Mouse (Mus musculus): ENCODE measurements around the gene Acsl5. TPM values are rescaled to one million over a fixed set of nuclear protein-coding genes. Genes with fewer than 3 reads are reported as not detected.

Acsl5 gene
- total and polyA plus RNA-seq, 3 experiments: 10.4 to 324 (median 86.1) TPM

GRCm38 (mm10) chr19:55286034-55286433, 34.3 kb downstream of the Acsl5 start:
- no peak for DNase-seq

GRCm38 (mm10) chr19:55288974-55289373, 37.2 kb downstream of the Acsl5 start:
- no peak for DNase-seq

DNA sequence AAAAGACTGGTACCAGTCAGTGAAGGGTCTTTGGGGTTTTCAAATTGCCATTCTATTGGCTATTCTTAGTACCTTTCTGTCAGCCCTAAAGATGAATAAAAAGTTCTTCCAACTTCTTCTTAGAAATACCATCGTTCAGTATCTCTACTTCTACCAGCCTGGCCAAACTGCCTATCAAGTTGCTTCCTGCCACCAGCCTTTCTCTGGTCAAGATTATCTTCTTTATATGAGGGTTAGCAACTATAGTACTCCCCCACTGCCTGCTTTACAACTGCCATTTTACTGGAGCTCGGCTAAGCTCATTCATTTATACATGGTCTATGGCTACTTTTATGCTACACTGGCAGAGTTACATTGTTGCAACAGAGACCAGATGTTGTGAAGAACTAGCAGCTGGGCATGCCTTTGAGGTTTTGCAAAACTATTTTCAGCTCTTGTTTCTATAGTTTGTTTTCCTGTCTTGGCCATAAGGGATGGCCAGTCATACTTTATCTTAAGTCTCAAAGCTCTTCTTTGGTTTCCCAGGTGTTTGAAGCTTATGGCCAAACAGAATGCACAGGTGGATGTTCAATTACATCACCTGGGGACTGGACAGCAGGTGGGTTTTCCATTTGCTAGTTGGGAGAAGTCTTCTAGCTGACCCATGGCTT, 39.0 kb downstream of the Acsl5 start:
- no peak for DNase-seq

DNA sequence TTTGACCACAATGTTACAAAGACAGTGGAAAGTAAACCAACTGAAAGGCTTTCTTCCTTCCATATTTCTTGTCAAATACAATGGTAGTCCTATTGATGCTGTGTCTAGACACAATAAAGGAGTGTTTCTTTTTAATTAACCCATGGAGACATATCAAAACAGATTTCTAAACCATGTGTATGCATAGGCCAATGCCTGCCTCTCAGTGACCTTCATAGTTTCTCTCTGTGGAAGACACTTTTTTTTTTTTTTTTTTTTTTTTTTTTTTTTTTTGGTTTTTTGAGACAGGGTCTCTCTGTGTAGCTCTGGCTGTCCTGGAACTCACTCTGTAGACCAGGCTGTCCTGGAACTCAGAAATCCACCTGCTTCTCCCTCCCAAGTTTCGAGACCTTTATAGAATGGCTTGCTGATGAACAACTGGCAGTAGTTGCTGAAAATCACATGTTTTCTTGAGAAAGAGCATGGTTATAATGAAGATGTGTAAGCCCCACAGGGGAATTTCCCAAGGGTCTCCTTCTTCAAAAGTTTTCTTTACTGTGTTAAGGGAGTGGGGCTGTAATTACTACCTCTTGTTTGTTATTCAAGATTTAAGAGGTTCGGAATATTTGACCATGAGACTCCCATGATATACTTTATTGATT, 40.6 kb downstream of the Acsl5 start:
- no peak for DNase-seq

DNA sequence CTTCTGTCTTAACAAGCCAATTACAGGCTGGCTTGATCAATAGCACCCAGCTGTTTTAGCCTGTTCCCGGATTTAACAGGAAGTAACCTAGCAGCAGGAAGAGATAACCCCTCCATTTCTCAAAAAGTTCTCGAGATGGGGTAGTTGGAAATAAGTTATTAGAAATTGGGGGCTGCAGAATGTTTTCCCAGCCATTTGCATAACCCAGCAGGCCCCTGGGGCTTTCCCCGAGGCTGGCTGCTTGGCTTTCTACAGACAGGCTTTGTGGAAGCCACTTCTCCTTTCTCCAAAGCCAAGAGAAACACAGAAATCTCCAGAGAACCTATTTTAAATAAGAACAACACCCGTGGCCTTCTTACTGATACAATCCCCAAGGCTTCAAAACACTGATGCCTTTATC, 41.4 kb downstream of the Acsl5 start:
- DNase-seq: no peak

GRCm38 (mm10) chr19:55295075-55295474, 43.3 kb downstream of the Acsl5 start:
- no peak for DNase-seq

DNA sequence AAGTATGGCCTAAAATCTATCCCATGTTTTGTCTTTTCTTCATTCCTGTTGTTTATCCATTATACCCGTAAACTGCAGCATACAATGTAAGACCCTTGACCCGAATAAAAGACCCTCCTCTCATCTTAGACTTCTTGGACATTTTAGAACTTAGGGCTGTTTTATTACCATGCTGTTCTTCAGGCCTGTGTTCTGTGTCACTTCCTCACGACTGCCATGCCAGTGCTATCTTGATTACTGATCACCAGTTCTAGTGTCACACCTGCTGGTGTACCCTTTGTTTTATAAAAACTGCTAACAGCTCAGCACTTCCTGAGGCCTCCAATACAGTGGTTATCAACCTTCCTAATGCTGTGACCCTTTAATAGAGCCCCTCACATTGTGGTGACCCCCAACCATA, 43.8 kb downstream of the Acsl5 start:
- no peak for DNase-seq

DNA sequence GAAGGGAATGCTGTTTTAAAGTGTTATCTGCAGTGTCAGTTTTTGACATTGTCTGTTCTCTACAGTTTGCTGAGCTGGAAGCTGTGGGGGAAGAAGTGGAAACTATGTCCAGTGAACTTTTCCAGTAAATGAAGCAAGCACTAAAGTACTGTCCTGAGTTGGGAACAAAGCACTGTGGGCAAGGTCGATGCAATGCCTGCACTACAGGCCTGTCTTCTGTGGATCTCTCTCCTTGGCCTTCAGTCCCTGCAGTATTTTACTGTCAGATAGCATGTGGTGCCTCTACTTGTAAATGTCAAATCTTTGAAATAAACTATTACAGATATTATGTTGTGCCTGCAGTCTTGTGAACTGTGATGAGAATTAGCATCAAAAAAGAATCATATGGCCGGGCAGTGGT, 44.6 kb downstream of the Acsl5 start:
- DNase-seq: peak; percentile 37

- DNase-seq: no peak
Measured at GRCm38 (mm10) chr19:55297489-55297888, 45.8 kb downstream of the Acsl5 start.

DNA sequence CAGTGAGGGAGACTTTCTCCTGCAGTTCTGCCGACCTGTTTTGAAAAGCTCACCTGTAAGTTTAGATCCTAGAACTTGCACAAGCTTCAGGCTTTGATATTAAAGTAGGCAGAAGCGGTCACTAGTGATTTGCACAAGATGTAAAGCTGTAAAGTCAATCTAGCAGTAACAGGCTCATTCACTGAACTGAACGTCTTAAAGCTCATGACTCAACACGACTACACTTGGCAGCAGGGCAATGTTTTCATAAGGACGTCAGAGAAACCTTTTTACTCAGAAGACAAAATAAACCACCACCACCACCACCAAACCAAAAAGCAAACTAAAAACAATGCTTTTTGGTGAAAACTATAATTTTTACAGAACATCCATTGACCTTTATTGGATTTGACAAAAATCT, 46.2 kb downstream of the Acsl5 start:
- no peak for DNase-seq

DNA sequence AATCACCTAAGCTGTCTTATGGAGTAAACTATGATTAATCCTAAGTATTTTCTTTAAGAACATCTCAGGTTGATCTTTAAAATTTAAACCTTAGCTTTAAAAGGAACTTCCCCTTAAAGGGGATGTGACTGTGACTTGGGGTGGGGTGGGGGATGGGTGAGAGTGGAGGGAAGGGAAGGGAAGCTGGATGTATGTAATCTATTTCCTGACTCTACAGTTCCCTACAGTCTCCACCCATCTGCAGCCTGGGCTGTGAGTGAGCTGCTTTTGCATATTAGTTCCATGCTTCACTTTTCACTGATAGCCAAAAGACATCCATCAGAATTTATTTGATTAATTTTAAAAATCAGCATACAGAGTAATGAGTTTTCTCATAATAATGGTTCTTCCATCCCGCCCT, 47.6 kb downstream of the Acsl5 start:
- DNase-seq: no peak

- DNase-seq: no peak
Measured at GRCm38 (mm10) chr19:55300525-55300924, 48.8 kb downstream of the Acsl5 start.

DNA sequence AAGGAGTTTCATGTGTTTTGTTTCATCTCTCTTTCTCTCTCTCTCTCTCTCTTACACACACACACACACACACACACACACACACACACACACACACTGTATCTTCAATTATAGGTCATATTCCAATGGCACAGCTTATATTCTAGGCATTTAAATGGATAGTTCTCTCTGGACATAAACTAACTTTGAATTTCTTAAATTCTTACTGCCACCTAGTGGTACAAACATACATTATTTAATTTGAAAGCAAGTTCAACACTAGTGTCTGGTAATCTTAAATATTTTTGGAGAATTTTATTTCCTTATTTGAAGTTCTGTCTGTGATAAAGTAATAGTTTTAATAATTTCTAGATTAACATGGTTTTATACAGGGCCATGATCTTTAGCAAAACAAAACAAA, 53.3 kb downstream of the Acsl5 start:
- DNase-seq: no peak

DNA sequence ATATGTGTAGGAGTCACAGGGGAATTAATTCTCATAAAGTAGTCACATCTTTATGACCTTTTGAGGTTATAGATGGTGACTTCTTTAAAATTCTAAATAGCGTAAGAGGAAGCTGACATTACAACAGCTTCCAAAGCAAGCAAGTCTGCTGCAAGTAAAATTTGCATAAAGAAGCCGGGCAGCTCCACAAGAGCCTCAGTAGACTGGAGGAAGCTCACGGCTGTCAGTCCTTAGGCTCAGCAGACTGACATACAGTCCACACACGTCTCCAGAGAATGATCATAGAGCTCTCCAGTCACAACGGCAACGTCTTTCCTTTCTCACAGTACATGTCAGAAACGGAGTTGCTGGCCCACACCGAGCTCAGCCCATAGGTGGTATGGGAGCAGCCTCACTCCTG, 60.1 kb downstream of the Acsl5 start:
- DNase-seq: no peak

DNA sequence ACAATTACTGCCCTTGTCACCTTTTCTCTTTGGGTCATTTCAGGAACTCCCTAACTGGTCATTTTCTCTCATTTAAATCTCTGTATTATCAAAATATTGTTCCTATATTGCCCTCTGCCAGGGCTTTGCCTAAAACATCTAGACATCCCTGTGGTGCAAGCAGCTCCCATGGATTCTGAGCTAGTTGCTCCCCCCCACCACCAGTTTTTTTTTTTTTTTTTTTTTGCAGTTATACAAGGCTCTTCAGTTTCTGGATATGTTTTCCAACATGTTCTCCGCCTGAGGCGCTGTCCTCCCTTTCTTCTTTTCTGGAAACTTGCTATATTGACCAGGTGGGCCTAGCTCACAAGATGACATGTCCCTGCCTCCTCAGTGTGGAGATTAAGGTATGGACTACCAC, 61.9 kb downstream of the Acsl5 start:
- no peak for DNase-seq

DNA sequence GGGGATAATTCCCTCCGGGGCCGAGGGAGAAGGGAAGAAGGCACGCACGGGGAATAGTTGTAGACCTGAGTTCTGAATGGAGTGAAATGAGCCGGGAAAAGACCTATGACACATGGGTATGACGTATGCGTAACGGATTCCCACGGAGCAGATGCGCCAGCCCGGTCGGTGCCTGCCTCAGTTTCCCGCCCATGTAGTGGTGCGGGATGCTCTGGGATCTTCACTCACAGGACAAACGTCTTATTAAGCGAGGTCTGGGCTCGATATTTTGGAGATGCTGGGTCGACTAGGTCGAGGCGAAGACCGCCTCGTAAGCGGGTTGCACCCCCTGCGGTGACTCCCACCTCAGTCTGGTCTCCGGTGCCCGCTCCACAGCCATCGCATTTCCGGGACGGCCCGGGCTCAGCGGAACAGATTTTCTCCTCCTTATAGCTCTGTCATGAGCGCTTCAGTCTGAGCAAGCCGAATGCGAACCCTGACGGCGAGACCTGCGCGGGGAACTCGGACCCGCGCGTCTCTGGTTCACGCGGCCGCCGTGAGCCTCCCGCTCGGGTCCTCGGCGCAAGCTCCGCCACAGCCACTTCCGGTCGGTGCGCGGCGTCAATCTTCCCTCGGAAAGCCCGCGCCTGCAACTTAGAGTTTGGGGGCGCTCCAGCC, 63.8 kb downstream of the Acsl5 start, which contains the start of gene Zdhhc6:
Gene Zdhhc6 (minus strand): TSS at position 581 of the 657 bp plus-strand sequence.
- peak; percentile 88 for DNase-seq

DNA sequence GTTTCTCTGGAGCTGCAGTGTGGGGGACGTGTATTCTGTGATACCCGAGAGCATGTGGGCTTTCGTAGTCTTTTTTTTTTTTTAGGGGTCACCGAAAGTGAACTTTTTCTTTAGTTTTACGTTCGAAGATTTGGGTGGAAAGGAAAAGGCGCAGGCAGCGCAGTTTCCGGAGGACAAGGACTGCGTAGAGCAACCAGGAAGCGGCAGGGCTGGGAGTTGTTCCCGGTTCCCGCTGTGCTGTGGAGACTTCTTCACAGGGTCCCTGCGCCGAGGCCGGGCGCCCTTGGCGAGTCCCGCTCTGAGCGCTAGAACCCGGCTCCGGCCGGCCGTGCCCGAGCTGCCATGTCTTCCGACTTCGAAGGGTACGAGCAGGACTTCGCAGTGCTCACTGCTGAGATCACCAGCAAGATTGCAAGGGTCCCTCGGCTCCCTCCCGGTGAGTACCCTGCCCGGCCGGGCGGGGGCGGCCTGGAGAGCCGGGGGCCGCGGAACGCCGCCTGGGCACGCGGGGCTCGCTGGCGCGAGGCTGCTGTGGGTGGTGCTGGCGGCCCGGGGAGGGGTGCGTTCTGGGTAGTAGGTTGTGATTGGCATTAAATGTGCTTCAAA, 64.5 kb downstream of the Acsl5 start, which contains the start of gene Vti1a:
Gene Vti1a (plus strand): TSS at position 187 of the 606 bp plus-strand sequence.
- peak; percentile 90 for DNase-seq

DNA sequence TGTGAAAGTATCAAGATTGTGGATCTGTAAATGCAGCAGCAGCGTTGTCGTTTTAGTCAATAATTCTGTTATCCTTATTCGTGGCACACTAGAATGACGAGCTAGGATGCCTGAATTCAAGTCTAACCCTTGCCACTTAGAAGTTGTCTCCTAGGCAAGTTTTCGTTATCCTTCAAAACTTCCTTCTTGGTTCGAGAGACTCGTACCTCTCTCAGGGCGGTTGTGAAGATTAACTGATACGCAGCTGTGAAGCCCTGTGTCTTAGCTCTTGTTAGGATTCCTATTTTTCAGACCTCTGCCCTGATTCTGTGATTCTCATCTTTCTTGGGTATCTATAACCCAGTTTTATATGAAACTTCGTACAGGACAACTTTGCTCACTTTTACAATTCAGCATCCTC, 65.2 kb downstream of the Acsl5 start:
- DNase-seq: no peak

DNA sequence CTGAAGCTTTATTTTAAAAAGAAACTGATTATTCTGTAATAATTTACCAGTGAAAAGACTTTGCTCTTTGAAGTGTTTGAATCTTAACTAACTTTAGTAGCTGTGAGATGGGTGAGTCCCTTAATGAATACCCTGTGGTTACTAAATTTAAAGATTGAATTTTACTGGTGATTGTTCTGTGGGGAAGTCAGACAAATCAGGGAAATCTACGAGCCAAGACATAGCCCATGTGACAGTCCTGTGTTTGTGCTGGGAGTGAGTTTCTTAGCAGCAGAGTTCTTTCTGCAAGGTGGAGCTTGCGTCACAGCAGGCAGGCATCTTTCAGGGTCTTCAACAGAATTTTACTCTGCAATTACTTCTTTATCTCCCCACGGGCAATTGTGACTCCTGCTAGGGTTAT, 67.3 kb downstream of the Acsl5 start:
- DNase-seq: no peak

GRCm38 (mm10) chr19:55319521-55319920, 67.8 kb downstream of the Acsl5 start:
- peak; percentile 37 for DNase-seq

DNA sequence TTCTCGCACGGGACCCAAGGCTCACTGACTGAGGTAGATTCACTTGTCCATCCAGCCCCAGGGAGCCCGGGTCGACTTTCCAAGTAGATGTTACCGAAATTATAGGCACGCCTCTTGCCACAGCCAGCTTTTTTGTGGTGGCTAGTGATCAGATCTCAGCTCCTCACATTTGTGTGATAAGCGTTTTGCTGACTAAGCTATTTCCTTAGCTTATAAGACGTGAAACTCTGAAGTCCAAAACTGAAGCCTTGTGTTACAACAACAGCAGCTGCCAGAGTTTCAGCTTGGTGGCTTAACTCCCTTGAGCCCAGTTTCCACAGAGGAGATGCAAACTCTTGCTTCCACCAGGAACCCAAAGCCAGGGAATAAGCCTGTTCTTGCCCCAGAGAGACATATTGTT, 70.9 kb downstream of the Acsl5 start:
- DNase-seq: no peak

DNA sequence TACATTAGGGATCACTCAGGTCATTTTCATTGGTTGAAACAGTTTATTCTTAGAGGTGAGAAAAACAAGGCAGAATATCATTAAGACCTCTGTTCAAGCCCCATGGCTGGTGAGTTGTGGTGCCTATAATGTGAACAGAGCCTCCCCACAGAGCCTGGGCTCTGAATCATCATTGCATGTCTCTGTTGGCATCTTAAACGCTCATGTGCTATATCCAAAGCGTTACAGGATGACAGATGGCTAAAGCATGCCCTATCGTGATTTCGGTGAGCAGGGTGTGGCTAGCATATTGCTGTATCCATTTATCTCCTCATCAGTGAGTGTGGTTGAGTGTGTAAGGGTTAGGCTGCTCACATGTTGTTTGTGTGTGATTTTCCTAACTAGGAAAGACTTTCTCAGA, 75.8 kb downstream of the Acsl5 start:
- DNase-seq: no peak

- no peak for DNase-seq
Measured at GRCm38 (mm10) chr19:55331776-55332175, 80.0 kb downstream of the Acsl5 start.
